Mouse (Mus musculus) ES-Bruce4 (cell line): ENCODE data around the gene Slc26a10. TPM values are rescaled to one million over a fixed set of nuclear protein-coding genes. Genes with fewer than 3 reads are reported as not detected.

Source experiments
- H3K27ac ChIP-seq: 2 replicates; pipeline ENCODE4 v1.5.1; 2012; ENCODE audit warnings: low read length, inconsistent platforms; ENCODE audit not compliant: insufficient read depth
- H3K27me3 ChIP-seq: 2 replicates; pipeline ENCODE4 v1.6.1; 2012; ENCODE audit warnings: mild to moderate bottlenecking, low read length, inconsistent platforms; ENCODE audit not compliant: control insufficient read depth, poor library complexity, insufficient read depth, severe bottlenecking
- H3K36me3 ChIP-seq: 2 replicates; pipeline ENCODE4 v1.6.1; 2012; ENCODE audit warnings: inconsistent platforms, mild to moderate bottlenecking, low read length, moderate library complexity; ENCODE audit not compliant: control insufficient read depth, poor library complexity, insufficient read depth, severe bottlenecking
- H3K4me1 ChIP-seq: one replicate; pipeline ENCODE4 v1.8.1; 2011; ENCODE audit warnings: low read length; ENCODE audit not compliant: control insufficient read depth, insufficient read depth
- H3K4me3 ChIP-seq: 2 replicates; pipeline ENCODE4 v1.5.1; 2011; ENCODE audit warnings: low read depth, mild to moderate bottlenecking, low read length
- H3K9ac ChIP-seq: 2 replicates; pipeline ENCODE4 v1.6.1; 2012; ENCODE audit warnings: low read depth, mild to moderate bottlenecking, inconsistent platforms; ENCODE audit not compliant: poor library complexity, severe bottlenecking
- H3K9me3 ChIP-seq: replicated peaks from 2 replicates; pipeline ENCODE4 v1.6.1; 2012; ENCODE audit warnings: mild to moderate bottlenecking, low read length, inconsistent platforms; ENCODE audit not compliant: control insufficient read depth, poor library complexity, insufficient read depth, severe bottlenecking
- CTCF ChIP-seq: IDR thresholded peaks from one replicate; pipeline ENCODE4 v1.8.1; 2011; ENCODE audit warnings: low read depth, low read length
- EP300 ChIP-seq: IDR thresholded peaks from 2 replicates; pipeline ENCODE4 v1.6.1; 2011; ENCODE audit warnings: low read depth, low read length; ENCODE audit not compliant: insufficient read depth
- POLR2A ChIP-seq: IDR thresholded peaks from one replicate; pipeline ENCODE4 v1.8.1; 2011; ENCODE audit warnings: low read length; ENCODE audit not compliant: insufficient read depth
- polyA plus RNA-seq: library from polyadenylated mRNA; stranded (reverse); fragments of >200 nt; gene quantifications from 2 replicates; pipeline ENCODE4 v1.2.4, GENCODE M21; 2011; ENCODE audit warnings: low read depth; ENCODE audit not compliant: missing spikeins, insufficient read depth, insufficient read length

Slc26a10 gene
- polyA plus RNA-seq, 1 experiment, result 24.6 TPM

GRCm38 (mm10) chr10:127150471-127150872 is 30.0 kb downstream of the Slc26a10 start:
- H3K4me1 ChIP-seq, result no peaks in the 10 kb centered on the region

GRCm38 (mm10) chr10:127147135-127147534 is 33.3 kb downstream of the Slc26a10 start:
- TF ChIP-seq POLR2A (no peak), CTCF (no peak), EP300 (no peak)

More at GRCm38 (mm10) chr10:127150471-127150872, 30.0 kb downstream of the Slc26a10 start:
- no peak overlapping the region for H3K9ac ChIP-seq
- H3K27ac ChIP-seq, result no peak overlapping the region
- H3K27me3 ChIP-seq, result no peaks in the 10 kb centered on the region
- H3K9me3 ChIP-seq, result 0 out of 2 replicates have a peak, but pooled peaks cover 7% of the 10 kb centered on the region
- TF ChIP-seq CTCF, result no peak
- no peaks in the 10 kb centered on the region for H3K36me3 ChIP-seq
- no peak overlapping the region for H3K4me3 ChIP-seq

GRCm38 (mm10) chr10:127145303-127145702 is 35.1 kb downstream of the Slc26a10 start:
- H3K27me3 ChIP-seq, result no peaks in the 10 kb centered on the region
- no peak overlapping the region for H3K27ac ChIP-seq
- no peaks in the 10 kb centered on the region for H3K36me3 ChIP-seq
- TF ChIP-seq POLR2A (no peak), EP300 (no peak), CTCF (no peak)
- no peaks in the 10 kb centered on the region; the same call in 1 of the 2 replicates for H3K9me3 ChIP-seq
- no peak overlapping the region for H3K9ac ChIP-seq
- H3K4me1 ChIP-seq, result no peaks in the 10 kb centered on the region
- H3K4me3 ChIP-seq, result no peak overlapping the region

More at GRCm38 (mm10) chr10:127147135-127147534, 33.3 kb downstream of the Slc26a10 start:
- H3K36me3 ChIP-seq, result no peaks in the 10 kb centered on the region
- H3K4me3 ChIP-seq, result no peak overlapping the region
- no peaks in the 10 kb centered on the region for H3K27me3 ChIP-seq
- H3K9me3 ChIP-seq, result peaks cover 3% of the 10 kb centered on the region; the same call in 1 of the 2 replicates
- no peak overlapping the region for H3K9ac ChIP-seq
- no peaks in the 10 kb centered on the region for H3K4me1 ChIP-seq
- no peak overlapping the region for H3K27ac ChIP-seq

GRCm38 (mm10) chr10:127144536-127144935 is 35.9 kb downstream of the Slc26a10 start:
- no peaks in the 10 kb centered on the region for H3K4me1 ChIP-seq
- H3K4me3 ChIP-seq, result no peak overlapping the region
- H3K9me3 ChIP-seq, result no peaks in the 10 kb centered on the region; the same call in 1 of the 2 replicates
- no peak overlapping the region for H3K27ac ChIP-seq
- no peak for TF ChIP-seq CTCF
- no peak for TF ChIP-seq POLR2A
- no peak for TF ChIP-seq EP300
- H3K36me3 ChIP-seq, result no peaks in the 10 kb centered on the region
- no peak overlapping the region for H3K9ac ChIP-seq
- H3K27me3 ChIP-seq, result no peaks in the 10 kb centered on the region

- Histone ChIP-seq H3K4me3 (no peak overlapping the region), H3K27me3 (no peaks in the 10 kb centered on the region), H3K9ac (no peak overlapping the region), H3K4me1 (no peaks in the 10 kb centered on the region), H3K27ac (no peak overlapping the region), H3K36me3 (no peaks in the 10 kb centered on the region), H3K9me3 (no peaks in the 10 kb centered on the region; the same call in 1 of the 2 replicates)
- TF ChIP-seq POLR2A, result no peak
- TF ChIP-seq CTCF, result no peak
- TF ChIP-seq EP300, result no peak
Measured at GRCm38 (mm10) chr10:127143228-127143627, 37.2 kb downstream of the Slc26a10 start.

- TF ChIP-seq POLR2A (no peak), CTCF (no peak), EP300 (no peak)
Measured at GRCm38 (mm10) chr10:127141500-127141899, 38.9 kb downstream of the Slc26a10 start.

More at GRCm38 (mm10) chr10:127141500-127141899, 38.9 kb downstream of the Slc26a10 start:
- H3K4me1 ChIP-seq, result no peaks in the 10 kb centered on the region
- H3K27ac ChIP-seq, result no peak overlapping the region
- H3K9me3 ChIP-seq, result no peaks in the 10 kb centered on the region; the same call in 1 of the 2 replicates
- H3K27me3 ChIP-seq, result no peaks in the 10 kb centered on the region
- H3K9ac ChIP-seq, result no peak overlapping the region
- no peak overlapping the region for H3K4me3 ChIP-seq
- no peaks in the 10 kb centered on the region for H3K36me3 ChIP-seq
